Mouse (Mus musculus) testis, adult 2 months (tissue): ENCODE data around the gene Palmd.

Experiments used
- CTCF ChIP-seq: fragments of 200-500 bp; IDR thresholded peaks from 2 replicates; pipeline ENCODE4 v1.5.1; 2012; ENCODE audit warnings: low read depth, mild to moderate bottlenecking, inconsistent platforms, low read length, moderate library complexity; ENCODE audit not compliant: control insufficient read depth, insufficient read depth, insufficient replicate concordance
- POLR2A ChIP-seq: fragments of 200-500 bp; IDR thresholded peaks from 2 replicates; pipeline ENCODE4 v1.6.1; 2012; ENCODE audit warnings: low read depth, mild to moderate bottlenecking, inconsistent platforms, low read length, moderate library complexity; ENCODE audit not compliant: control insufficient read depth

GRCm38 (mm10) chr3:117007340-117007739 is 38.6 kb upstream of the Palmd start:
- no peak for TF ChIP-seq POLR2A
- no peak for TF ChIP-seq CTCF
